Mouse (Mus musculus): Measurements from ENCODE around the gene Tead2.

DNA sequence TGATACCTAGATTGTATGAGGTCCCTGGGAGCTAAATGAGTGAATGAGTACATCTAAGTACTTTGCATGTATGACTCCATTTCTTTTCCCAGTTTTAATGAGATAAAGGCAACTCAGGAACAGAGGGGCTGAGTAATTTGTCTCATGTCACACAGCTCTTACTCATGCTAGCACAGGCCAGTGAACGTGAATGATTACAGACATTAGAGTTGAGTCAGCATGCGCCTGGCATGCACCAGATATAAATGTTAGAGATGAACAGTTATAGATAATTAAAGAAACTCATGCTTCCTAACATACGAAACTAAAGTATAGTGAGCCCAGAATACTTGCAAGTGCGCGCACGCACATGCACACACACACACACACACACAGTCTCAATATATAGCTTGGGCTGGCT, 25.4 kb upstream of the Tead2 start:
- TF ChIP-seq CTCF (IDR thresholded peaks at IDR 0.05; ENCODE audit: low read depth, low read length) = no peak
- TF ChIP-seq EP300 (IDR thresholded peaks at IDR 0.05; ENCODE audit: insufficient read depth, low read depth, low read length) = no peak
- no peak for TF ChIP-seq POLR2A (IDR thresholded peaks at IDR 0.05; ENCODE audit: insufficient read depth, low read length)
